Mouse (Mus musculus): ENCODE data around the gene Bcl11a.

- TF ChIP-seq GATA1 (IDR thresholded peaks at IDR 0.05; ENCODE audit: borderline replicate concordance, low read length), result no peak
- no peak for TF ChIP-seq CTCF (IDR thresholded peaks at IDR 0.05; ENCODE audit: low read depth, low read length)
Measured at GRCm38 (mm10) chr11:24099886-24100293, 22.0 kb downstream of the Bcl11a start.

All from G1E (cell line).